Mouse (Mus musculus) heart, postnatal 14 days (tissue): ENCODE data around the gene Fam240b. TPM values are rescaled to one million over a fixed set of nuclear protein-coding genes. Genes with fewer than 3 reads are reported as not detected.
"Not testable (repeated sequence)": the region's sequence is repeated elsewhere in the genome, so short reads cannot be mapped to it uniquely, and the experiment has no call there.

Experiments used
- DNase-seq, 2 experiments: peaks; one replicate each; pipeline ENCODE4 v3.0.0; 2021 to 2022
- intact Hi-C: fragments of 180-260 bp; cut with DNase I; formaldehyde crosslinking; loops from one replicate; pipeline ENCODE4 v1.15.1; 2025
- long read RNA-seq, 2 experiments: library from polyadenylated mRNA; stranded (forward); transcript quantifications; one replicate each; pipeline ENCODE4 v2.0.0; 2021
- total RNA-seq, 2 experiments: library from RNA; stranded (reverse); gene quantifications; 2 replicates each; pipeline ENCODE4 v1.2.3; 2021

Fam240b gene
- total RNA-seq, result not detected
- long read RNA-seq, experiment 1, result 0 reads
- long read RNA-seq, experiment 2, result 0 reads

GRCm38 (mm10) chr13:64497692-64498091, at the start of gene Fam240b:
TSS of gene Fam240b (minus strand) at chr13:64497792.
- intact Hi-C loops, result no loop called here
- DNase-seq, result no peak

GRCm38 (mm10) chr13:64530139-64530538, 32.5 kb upstream of the Fam240b start:
- intact Hi-C loops, result no loop called here
- no peak for DNase-seq

DNA sequence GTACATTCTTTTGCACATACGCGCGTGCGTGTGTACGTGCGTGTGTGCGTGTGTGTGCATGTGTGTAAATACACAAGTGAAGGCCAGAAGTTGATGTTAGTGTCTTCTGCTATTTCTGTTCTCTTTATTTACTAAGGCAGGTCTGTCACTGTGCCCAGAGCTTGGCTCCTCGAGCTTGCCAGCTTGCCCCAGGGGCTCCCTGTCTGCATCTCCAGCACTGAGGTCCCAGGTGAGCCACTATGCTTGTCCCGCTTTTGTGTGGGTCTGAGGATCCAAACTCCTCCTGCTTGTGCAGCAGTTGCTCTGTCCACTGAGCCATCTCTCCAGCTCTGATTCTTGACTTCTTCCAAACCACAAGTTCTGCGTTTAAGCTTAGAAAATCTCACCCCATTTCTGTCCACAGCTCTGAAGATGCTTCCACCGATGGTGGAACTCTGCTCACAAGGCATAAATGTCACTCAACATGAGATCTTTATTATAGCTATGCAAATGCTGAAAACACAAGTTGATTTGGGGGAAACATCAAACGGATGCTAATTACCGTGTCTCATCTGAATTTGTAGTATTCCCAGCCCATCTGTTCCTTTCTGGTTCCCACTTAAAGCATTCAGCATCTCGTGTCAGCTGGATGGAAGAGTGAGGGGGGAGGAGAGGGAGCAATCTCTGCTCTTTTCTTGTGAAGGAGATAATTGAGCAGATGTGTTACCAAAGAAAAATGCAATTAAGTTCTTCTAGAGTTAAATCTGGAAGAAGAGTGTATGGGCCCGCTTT, 29.1 kb upstream of the Fam240b start:
- DNase-seq, result no peak
- intact Hi-C loops, result no loop called here

DNA sequence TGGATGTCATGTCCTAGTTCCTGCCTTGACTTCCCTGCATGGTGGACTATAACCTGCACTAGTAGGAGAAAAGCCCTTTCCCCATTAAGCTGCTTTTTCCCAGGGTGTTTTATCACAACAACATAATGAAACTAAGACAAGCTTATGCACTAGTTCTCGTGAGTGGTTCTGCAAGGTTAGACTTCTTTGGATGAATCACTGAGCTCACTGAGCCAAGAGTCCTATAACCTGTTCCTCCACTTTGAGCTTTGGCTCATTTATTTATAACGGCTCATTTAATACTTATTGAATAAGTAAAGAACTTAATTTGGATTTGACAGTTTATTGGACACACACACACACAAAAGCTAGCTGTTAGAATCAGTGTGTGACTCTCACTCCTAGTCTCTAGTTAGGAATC, 16.7 kb upstream of the Fam240b start:
- intact Hi-C loops, result no loop called here

DNA sequence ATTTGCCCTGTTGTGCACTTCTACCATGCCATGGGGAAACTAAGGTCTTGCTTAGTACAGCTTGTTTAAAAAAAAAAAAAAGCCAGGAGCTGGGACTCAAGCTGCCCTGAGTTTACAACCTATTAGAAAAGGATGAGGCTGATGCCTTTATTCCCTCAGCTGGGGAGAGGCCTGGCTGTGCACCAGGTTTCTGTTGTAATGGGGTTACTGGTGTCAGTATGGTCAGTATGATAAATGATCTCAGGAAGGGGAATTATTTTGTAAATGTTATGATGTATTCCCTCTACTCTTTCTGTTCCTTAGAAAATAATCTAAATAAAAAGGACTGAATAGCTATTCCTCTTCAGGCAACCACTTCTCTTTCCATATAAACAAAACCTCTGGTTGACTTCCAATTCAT, 14.0 kb upstream of the Fam240b start:
- intact Hi-C loops, result no loop called here
- no peak for DNase-seq

More for the DNA sequence above, 16.7 kb upstream of the Fam240b start:
- DNase-seq, result no peak

DNA sequence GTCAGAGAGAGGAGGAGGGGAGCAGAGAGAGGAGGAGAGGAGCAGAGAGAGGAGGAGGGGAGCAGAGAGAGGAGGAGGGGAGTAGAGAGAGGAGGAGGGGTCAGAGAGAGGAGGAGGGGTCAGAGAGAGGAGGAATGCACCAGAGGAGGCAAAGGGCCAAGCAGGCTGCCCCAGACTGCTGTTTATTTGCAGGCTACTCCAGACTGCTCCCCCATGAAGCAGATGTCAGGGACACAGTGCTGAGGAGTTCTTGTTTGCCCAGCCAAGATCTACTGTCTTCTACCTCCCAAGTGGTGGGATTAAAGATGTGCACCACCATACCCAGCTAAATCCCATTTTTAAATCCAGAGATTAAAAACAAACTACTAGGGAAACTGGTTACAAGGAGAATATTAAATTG, 9.8 kb upstream of the Fam240b start:
- no peak for DNase-seq
- intact Hi-C loops, result no loop called here

GRCm38 (mm10) chr13:64502833-64503232, 5.2 kb upstream of the Fam240b start:
- intact Hi-C loops, result no loop called here
- no peak for DNase-seq

DNA sequence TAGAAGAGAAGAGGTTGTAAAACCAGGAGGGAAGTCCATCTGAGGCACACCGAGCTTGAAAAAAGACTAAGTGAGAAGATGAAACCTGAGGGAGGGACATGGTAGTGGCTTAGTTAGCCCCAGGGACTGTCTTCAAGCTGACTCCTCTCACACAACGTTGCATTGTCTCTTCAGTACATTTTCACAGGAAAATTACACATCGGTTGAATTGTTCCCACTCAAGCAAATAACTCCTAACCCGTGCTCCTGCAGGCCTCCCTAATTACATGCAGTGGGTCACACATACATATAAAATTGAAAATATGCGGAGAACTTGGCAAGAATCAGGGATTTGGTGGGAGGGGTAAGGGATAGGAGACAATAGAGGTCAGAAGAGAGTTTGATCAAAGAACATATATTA, 4.0 kb downstream of the Fam240b start:
- no peak for DNase-seq
- intact Hi-C loops, result no loop called here

DNA sequence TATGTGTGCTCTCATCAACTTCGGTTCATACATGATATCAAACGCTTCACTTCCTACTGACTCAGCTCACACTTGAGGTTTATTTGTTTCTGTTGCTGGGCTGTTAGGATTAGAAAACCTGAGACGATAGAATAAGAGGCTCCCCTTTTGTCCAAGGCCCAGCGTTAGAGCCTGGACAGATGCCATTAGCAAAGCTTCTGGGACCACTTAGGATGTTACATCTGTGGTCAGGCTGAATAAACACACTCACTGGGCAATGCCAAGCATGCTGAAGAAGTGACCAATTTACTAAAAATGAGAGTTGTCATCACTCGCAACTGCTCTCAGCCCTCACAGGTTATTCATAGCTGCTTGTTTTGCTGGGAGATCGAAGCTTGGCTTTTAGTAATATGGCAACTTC, 7.7 kb downstream of the Fam240b start:
- intact Hi-C loops, result no loop called here
- no peak for DNase-seq

DNA sequence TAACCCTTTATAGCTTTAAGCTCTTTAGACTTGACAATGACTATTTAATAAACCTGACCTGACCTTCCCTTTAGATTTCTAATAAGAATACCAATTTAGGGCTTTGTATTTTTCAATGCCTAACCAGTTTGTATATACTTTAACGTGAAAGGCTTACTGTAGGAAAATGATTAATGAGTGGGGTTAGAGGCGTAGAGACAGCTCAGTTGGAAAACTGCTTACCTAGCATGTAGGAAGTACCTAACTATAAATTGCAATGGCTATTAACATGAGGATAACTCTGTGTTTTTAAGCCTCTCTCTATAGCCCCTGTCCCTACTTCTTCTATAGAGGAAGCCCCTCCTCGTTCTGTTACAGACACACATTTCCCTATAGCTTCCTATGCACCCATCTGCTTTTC, 17.6 kb downstream of the Fam240b start:
- intact Hi-C loops, result no loop called here
- DNase-seq, result no peak

DNA sequence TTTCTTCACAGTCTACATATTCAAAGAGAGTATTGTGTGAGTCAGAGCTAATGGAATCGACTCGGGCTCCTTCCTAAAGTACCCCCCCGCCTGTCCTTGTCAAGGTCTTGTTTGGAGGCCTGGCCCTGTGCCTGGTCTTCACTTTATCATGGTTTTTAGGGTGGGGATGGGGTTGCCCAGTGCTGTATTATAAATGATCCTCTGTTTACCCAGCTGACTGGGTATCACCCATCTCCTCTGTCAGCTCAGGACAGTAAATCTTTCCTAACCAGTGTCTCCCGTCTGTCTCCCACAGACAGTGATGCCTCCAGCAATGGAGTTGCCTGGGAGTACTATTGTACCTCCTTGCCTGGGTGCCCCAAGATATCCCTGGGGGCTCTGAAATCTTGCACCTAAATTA, 19.6 kb downstream of the Fam240b start:
- intact Hi-C loops, result no loop called here

DNA sequence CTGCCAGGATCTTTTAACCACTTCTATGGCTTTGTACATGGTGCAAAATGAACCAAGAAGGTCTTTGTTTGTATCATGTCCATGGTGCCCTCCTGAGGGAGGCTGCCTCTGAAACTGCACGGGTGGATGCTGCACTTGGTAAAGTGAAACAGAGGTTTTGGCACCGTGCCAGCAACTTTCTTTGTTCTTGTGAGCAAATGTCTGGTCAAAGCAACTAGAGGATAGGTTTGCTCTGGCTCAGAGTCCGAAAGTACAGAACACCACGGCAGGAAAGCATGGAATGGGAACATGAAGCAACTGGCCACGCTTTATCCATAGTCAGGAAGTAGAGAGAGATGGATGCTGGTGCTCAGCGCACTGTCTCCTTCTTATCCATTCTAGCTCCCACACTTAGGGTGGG, 29.7 kb downstream of the Fam240b start:
- peak in 1 of 2 experiments; percentile 21 for DNase-seq
- intact Hi-C loops, result no loop called here

More for the DNA sequence above, 19.6 kb downstream of the Fam240b start:
- no peak for DNase-seq

DNA sequence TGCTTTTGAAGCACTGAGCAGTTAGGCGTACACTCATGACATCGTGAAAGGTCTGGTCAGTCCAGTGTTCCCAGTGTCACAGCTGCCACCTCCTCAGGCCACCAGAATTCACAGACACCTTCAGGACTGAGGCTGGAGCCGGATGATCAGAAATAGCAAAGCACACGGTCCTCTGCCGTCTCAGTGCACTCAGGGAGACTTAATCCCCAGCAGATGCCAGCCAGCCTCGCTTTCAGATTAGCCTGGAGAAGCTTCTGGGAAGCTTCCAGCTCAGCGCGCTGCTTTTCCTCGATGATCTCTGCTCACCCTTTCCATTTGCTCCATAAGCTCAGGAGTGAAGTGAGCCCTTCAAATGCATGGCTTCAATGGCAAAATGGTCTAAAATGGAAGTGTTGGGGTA, 32.4 kb downstream of the Fam240b start:
- intact Hi-C loops, result no loop called here
- DNase-seq, result peak in 1 of 2 experiments; percentile 14

GRCm38 (mm10) chr13:64462581-64462980, 35.0 kb downstream of the Fam240b start:
- DNase-seq, result no peak
- intact Hi-C loops, result no loop called here

DNA sequence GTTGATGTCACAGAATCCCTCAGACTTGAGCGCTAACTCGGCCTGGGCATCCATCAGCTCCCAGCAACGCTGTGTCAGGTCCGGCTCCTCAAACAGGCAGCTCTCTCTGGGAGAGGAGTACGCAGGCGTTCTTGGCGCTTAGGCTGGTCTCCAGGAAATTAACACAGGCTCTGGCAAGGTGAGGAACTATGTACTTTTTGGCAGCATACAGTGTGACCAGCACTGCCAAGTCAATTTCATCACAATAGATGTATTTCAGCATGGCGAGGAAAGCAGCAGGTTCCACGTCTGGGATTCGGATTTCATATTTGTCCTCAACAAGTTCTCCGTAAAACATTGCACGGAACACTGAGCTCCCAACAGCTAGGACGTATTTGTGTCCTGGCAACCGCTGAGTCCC, 39.4 kb downstream of the Fam240b start:
- no peak for DNase-seq
- intact Hi-C loops, result no loop called here

DNA sequence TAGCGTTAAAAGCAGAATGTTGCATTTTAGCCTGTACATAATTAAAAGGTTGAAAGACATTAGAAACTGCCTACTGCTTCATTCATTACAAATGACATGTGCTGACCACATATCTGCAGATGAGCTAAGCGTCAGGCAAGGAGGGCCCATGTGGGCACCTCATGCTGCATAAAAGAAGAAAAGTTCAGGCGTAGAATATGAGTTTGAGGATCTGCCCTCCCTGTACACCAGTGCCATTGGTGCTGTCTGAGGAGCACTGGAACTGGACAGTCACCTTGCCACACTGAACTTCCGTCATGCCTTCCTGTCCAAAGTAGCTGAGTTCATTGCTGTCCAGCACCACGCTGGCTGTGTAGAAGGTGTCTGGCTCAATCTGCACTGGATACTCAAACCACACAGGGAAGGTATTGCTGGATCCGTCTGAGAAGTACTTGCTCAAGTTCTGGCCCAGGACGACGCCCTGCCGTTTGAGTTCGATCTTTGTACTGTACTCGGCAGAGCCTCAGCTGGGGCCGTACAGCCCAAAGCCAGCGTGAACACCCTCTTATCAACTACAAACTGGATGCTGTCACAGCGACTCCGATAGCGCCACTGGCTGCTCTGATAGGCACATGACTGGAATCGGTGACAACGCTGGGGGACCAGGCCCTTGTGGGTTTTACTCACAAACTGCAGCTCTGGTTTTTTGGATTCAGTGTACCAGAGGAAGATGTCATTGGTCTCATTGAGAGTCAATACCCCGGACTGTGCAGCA, 40.2 kb downstream of the Fam240b start:
- intact Hi-C loops, DNase-seq: not testable (repeated sequence)

DNA sequence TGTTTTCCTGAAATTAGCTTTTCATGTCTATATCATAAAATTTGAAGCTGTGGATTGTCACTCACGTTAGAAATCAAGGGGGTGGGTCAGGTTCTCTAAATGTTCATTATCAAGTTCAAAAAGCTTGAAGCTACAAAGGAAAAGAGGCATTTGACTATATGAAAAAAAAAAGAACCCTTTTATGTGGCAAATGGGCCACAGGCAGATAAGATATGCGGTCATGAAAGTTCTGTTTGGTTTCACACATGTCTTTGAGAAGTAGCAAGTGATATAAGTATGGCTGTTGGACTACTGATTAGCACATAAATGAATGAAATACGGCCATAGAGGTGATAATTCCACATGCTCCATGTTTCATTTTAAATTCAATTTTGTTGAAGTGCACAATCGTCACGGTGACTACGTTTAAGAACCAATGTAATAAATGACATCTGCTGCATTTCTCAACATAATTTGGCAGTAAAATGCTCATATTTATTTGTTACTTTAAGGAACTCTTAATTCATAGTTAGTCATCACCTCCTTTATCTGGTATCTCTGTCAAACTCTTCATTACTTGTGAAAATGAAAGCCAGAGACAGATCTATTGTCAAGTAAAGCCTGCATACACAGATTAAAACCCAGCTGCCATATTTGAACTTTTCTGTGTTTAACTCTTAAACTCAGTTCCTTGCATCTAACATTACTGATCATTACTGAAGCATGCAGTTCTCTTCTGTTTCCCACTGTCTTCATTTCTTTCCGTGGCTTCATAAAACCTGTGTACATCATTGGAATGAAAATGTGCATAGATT, 47.4 kb downstream of the Fam240b start:
- no peak for DNase-seq
- intact Hi-C loops, result no loop called here

DNA sequence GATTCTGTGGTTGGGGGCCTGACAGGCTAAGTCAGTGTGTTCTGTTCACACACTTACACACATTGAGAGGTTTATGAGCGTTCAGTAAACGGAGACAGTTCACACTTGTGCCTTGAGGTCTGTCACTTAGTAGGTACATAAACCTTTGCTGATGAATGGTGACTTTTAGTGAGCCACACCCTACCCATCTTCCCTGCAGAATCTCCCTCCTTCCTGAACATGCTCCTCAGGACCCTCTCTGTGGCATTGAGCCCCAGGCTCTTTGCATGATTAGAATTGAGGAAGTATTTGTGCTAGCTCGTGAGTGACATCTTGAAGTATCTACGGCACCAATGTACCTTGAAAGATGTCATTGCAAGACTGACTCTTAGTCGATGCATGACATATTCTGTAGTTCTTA, 48.9 kb downstream of the Fam240b start:
- no peak for DNase-seq
- intact Hi-C loops, result loop anchor here (10.0 kb wide), 3 partner anchors 666 to 856 kb away; partner anchors contain the start of gene Mfsd14b

GRCm38 (mm10) chr13:64447947-64448346, 49.6 kb downstream of the Fam240b start:
- DNase-seq, result peak in 1 of 2 experiments; percentile 40

DNA sequence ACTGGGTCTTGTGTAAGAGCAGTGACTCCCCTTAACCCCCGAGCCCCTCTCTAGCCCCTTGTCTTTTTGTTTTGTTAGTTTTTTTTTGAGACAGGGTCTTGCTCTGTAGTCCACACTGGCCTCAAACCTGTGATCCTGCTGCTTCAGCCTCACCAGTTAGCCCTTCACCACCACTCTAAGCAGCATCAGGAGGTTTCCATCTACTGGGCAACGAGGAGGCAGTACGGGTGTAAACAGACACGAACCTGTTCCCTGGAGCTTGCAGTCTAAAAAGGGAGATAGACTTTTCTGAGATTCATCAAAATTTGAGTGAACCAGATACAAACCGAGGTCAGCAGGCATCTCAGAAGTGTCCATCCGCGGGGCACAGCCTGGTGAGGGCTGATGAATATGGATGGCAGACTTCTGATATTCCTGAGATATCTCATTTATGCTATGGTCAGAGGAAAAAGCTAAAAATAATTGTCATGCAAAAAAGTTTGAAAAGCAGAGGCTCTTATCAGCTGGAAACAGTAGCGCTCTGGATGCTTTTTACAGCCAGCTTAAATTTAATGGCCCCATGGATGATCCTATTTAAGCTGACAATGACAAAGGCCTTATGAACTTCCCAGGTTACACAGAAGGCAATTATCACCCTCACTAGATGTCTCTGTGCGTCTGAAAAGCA, 52.2 kb downstream of the Fam240b start:
- no peak for DNase-seq
- intact Hi-C loops, result loop anchor here (10.0 kb wide), 3 partner anchors 669 to 859 kb away; partner anchors contain the start of gene Mfsd14b

More at GRCm38 (mm10) chr13:64447947-64448346, 49.6 kb downstream of the Fam240b start:
- intact Hi-C loops, result loop anchor here (10.0 kb wide), 3 partner anchors 667 to 857 kb away; partner anchors contain the start of gene Mfsd14b
